ENCODE assay signal across 7 mouse cellular contexts in genomic region chr1:155146572-155146980, GRCm38 (mm10). TPM values are rescaled to one million over a fixed set of nuclear protein-coding genes. Genes with fewer than 3 reads are reported as not detected.
DNase-seq lines count a peak whose midpoint lies in the region; ATAC-seq and TF ChIP-seq lines count a peak whose summit lies in the region.

Gene Mr1 (minus strand): TSS chr1:155146814.

- DNase-seq in 3134 (ENCODE audit: extremely low read depth, insufficient read length, low spot score) (peak; percentile 59), 416B (ENCODE audit: low read depth) (peak; percentile 94)
- DNase-seq in gastrocnemius, adult 8-10 months (ENCODE audit: low spot score in 2 of 2): peak; percentile 19 to 42
- DNase-seq in intestine, embryonic 14.5 days (ENCODE audit: low spot score): peak; percentile 63

- H3K36me3 ChIP-seq in intestine, embryonic 14.5 days (ENCODE audit: control insufficient read depth, insufficient read depth, low read length): no peaks in the 10 kb centered on the region
- H3K36me3 ChIP-seq in liver, embryonic 16.5 days (ENCODE audit: control insufficient read depth, insufficient read depth): no peaks in the 10 kb centered on the region
- H3K36me3 ChIP-seq in neural tube, embryonic 15.5 days: no peaks in the 10 kb centered on the region

- H3K27me3 ChIP-seq in intestine, embryonic 14.5 days (replicated peaks; ENCODE audit: control insufficient read depth, insufficient read depth, low read length): no peaks in the 10 kb centered on the region
- H3K27me3 ChIP-seq in liver, embryonic 16.5 days (ENCODE audit: control insufficient read depth, insufficient read depth, low read depth, low read length): no peaks in the 10 kb centered on the region
- no peaks in the 10 kb centered on the region for H3K27me3 ChIP-seq in neural tube, embryonic 15.5 days (replicated peaks)

- TF ChIP-seq POLR2A in bone marrow, adult 2 months (IDR thresholded peaks at IDR 0.05; ENCODE audit: borderline replicate concordance, control insufficient read depth, low read depth, low read length): no peak

- no peaks in the 10 kb centered on the region for H3K4me1 ChIP-seq in bone marrow, adult 2 months (ENCODE audit: control insufficient read depth, insufficient read depth, low read length)
- 0 out of 2 replicates have a peak, but pooled peaks cover 2% of the 10 kb centered on the region for H3K4me1 ChIP-seq in intestine, embryonic 14.5 days (replicated peaks; ENCODE audit: control insufficient read depth, insufficient read depth, low read length)
- peaks cover 4% of the 10 kb centered on the region; the same call in 1 of the 2 replicates for H3K4me1 ChIP-seq in liver, embryonic 16.5 days (ENCODE audit: control insufficient read depth, low read depth, low read length)
- no peaks in the 10 kb centered on the region for H3K4me1 ChIP-seq in neural tube, embryonic 15.5 days

- whole genome bisulfite sequencing in bone marrow, adult 2 months: under 1% methylated on average over 8 of the region's 8 CpGs
- 28% methylated on average over 8 of the region's 8 CpGs for WGBS in intestine, embryonic 14.5 days
- 21% methylated on average over 8 of the region's 8 CpGs for WGBS in liver, embryonic 16.5 days (ENCODE audit: insufficient replicate concordance)
- 55% methylated on average over 8 of the region's 8 CpGs for WGBS in neural tube, embryonic 15.5 days

- TF ChIP-seq CTCF in bone marrow, adult 2 months (IDR thresholded peaks at IDR 0.05; ENCODE audit: control insufficient read depth, insufficient read depth, low read length): no peak

- H3K4me3 ChIP-seq in bone marrow, adult 2 months (replicated peaks; ENCODE audit: control insufficient read depth, low read depth, low read length): peak within 1 kb of the TSS; percentile 70
- H3K4me3 ChIP-seq in intestine, embryonic 14.5 days (ENCODE audit: low read depth, low read length): peak within 1 kb of the TSS; percentile 39
- H3K4me3 ChIP-seq in liver, embryonic 16.5 days (ENCODE audit: low read depth, low read length): peak within 1 kb of the TSS; percentile 39
- H3K4me3 ChIP-seq in neural tube, embryonic 15.5 days (replicated peaks): peak within 1 kb of the TSS; percentile 25

- H3K9ac ChIP-seq in intestine, embryonic 14.5 days (ENCODE audit: low read length): peak within 1 kb of the TSS; percentile 51
- peak within 1 kb of the TSS; percentile 3; the same call in 1 of the 2 replicates for H3K9ac ChIP-seq in liver, embryonic 16.5 days (ENCODE audit: low read depth, low read length)
- no peak within 1 kb of the TSS for H3K9ac ChIP-seq in neural tube, embryonic 15.5 days (replicated peaks)

- no peaks in the 10 kb centered on the region for H3K9me3 ChIP-seq in intestine, embryonic 14.5 days (ENCODE audit: control insufficient read depth, low read length)
- H3K9me3 ChIP-seq in liver, embryonic 16.5 days (replicated peaks; ENCODE audit: control insufficient read depth, low read length): no peaks in the 10 kb centered on the region
- no peaks in the 10 kb centered on the region for H3K9me3 ChIP-seq in neural tube, embryonic 15.5 days (replicated peaks)

- peak within 1 kb of the TSS; percentile 53 for H3K4me2 ChIP-seq in intestine, embryonic 14.5 days (ENCODE audit: low read length)
- peak within 1 kb of the TSS; percentile 41 for H3K4me2 ChIP-seq in liver, embryonic 16.5 days (ENCODE audit: low read depth, low read length)
- H3K4me2 ChIP-seq in neural tube, embryonic 15.5 days: peak within 1 kb of the TSS; percentile 37

- ATAC-seq in intestine, embryonic 14.5 days (replicated peaks; ENCODE audit: low FRiP score, low TSS enrichment, low read depth): peak; percentile 91
- ATAC-seq in liver, embryonic 16.5 days (ENCODE audit: low read depth): peak; percentile 71
- ATAC-seq in neural tube, embryonic 15.5 days (ENCODE audit: low FRiP score): peak; percentile 74; the same call in 1 of the 2 replicates

- peak within 1 kb of the TSS; percentile 23; the same call in 1 of the 2 replicates for H3K27ac ChIP-seq in bone marrow, adult 2 months (ENCODE audit: control insufficient read depth, insufficient read depth, low read depth, low read length, poor library complexity)
- peak within 1 kb of the TSS; percentile 52 for H3K27ac ChIP-seq in intestine, embryonic 14.5 days (ENCODE audit: low read depth)
- H3K27ac ChIP-seq in liver, embryonic 16.5 days (ENCODE audit: low read length): no peak within 1 kb of the TSS; the same call in 1 of the 2 replicates
- no peak within 1 kb of the TSS; the same call in 1 of the 2 replicates for H3K27ac ChIP-seq in neural tube, embryonic 15.5 days (replicated peaks)

RNA-seq across cellular contexts. Expression of gene Mr1, which starts in this region (rescaled TPM):
- polyA plus RNA-seq in bone marrow, adult 2 months (2011; ENCODE audit: insufficient read depth, insufficient read length, low replicate concordance, missing spikeins): 0.70 and 1.1 TPM in 2 replicates
- 10 to 100 TPM; 12.4 to 16.1 (median 13.3) TPM for total RNA-seq in gastrocnemius, adult 8-10 months (2022)
- polyA plus RNA-seq in intestine, embryonic 14.5 days (2014; fragmentation: Nextera tagmentation; extraction: Ambion mirVana): 6.3 and 6.8 TPM in 2 replicates
- 0.56 and 1.1 TPM in 2 replicates for polyA plus RNA-seq in liver, embryonic 16.5 days (2015; fragmentation: Nextera tagmentation; extraction: Ambion mirVana)
- 1.6 and 3.0 TPM in 2 replicates for polyA plus RNA-seq in neural tube, embryonic 15.5 days (2015; fragmentation: Nextera tagmentation; extraction: Ambion mirVana)

Comparison
In these comparisons a context has a peak if more than half of its experiments do, and no peak if none do; other contexts are left out.
1. DNase-seq: peak in every context shown above with its lines; median percentile 94 in 416B; 63 in intestine, embryonic 14.5 days; 59 in 3134; 30 in gastrocnemius, adult 8-10 months.
2. H3K27ac ChIP-seq: peak in bone marrow, adult 2 months (single experiment) and intestine, embryonic 14.5 days (single experiment); none in liver, embryonic 16.5 days (single experiment) and neural tube, embryonic 15.5 days (single experiment).
3. Peak in every context shown above with its lines, with median percentiles within 50 percentile points of each other: H3K4me3 ChIP-seq, ATAC-seq and H3K4me2 ChIP-seq.